Mouse (Mus musculus) myocyte (in vitro differentiated cells): ENCODE data around the gene Elmod2. TPM values are rescaled to one million over a fixed set of nuclear protein-coding genes. Genes with fewer than 3 reads are reported as not detected.

Source experiments
- H3K27me3 ChIP-seq: one replicate; pipeline ENCODE4 v1.6.1; 2011; ENCODE audit not compliant: control insufficient read depth, insufficient read depth, insufficient read length
- H3K36me3 ChIP-seq: one replicate; pipeline ENCODE4 v1.6.1; 2011; ENCODE audit not compliant: control insufficient read depth, insufficient read depth
- H3K4me2 ChIP-seq: one replicate; pipeline ENCODE4 v1.6.1; 2011; ENCODE audit warnings: low read depth, control low read depth
- H3K4me3 ChIP-seq: one replicate; pipeline ENCODE4 v1.5.1; 2011; ENCODE audit warnings: mild to moderate bottlenecking, control low read depth, moderate library complexity
- H3K79me2 ChIP-seq: one replicate; pipeline ENCODE4 v1.6.1; 2011; ENCODE audit not compliant: control insufficient read depth, insufficient read depth
- H3ac ChIP-seq: one replicate; pipeline ENCODE4 v1.6.1; 2011; ENCODE audit not compliant: control insufficient read depth, insufficient read length
- CEBPB ChIP-seq: IDR thresholded peaks from 2 replicates; pipeline ENCODE4 v1.6.1; 2011; ENCODE audit warnings: mild to moderate bottlenecking, moderate library complexity; ENCODE audit not compliant: poor library complexity, insufficient read depth, severe bottlenecking
- E2F4 ChIP-seq: IDR thresholded peaks from one replicate; pipeline ENCODE4 v1.6.1; 2011; ENCODE audit warnings: mild to moderate bottlenecking, control low read depth, moderate library complexity; ENCODE audit not compliant: insufficient read depth
- MAX ChIP-seq: IDR thresholded peaks from one replicate; pipeline ENCODE4 v1.6.1; 2011; ENCODE audit warnings: low read depth, mild to moderate bottlenecking, control low read depth
- MYOD1 ChIP-seq, 3 experiments: IDR thresholded peaks; one replicate each; pipeline ENCODE4 v1.6.1; 2011; ENCODE audit warnings: control low read depth in 2 of 3, low read depth in 2 of 3, mild to moderate bottlenecking in 2 of 3, moderate library complexity in 1 of 3; ENCODE audit not compliant: insufficient read length in 2 of 3, control insufficient read depth in 1 of 3
- MYOG ChIP-seq, 3 experiments: IDR thresholded peaks; one replicate each; pipeline ENCODE4 v1.6.1; 2011; ENCODE audit warnings: control low read depth in 2 of 3, low read depth in 2 of 3, mild to moderate bottlenecking in 2 of 3; ENCODE audit not compliant: insufficient read length in 2 of 3, control insufficient read depth in 1 of 3, insufficient read depth in 1 of 3
- POLR2A ChIP-seq: IDR thresholded peaks from one replicate; pipeline ENCODE4 v1.6.1; 2011; ENCODE audit warnings: low read depth, mild to moderate bottlenecking, control low read depth, moderate library complexity; ENCODE audit not compliant: insufficient read length
- POLR2AphosphoS2 ChIP-seq: IDR thresholded peaks from one replicate; pipeline ENCODE4 v1.6.1; 2011; ENCODE audit warnings: low read depth, control low read depth; ENCODE audit not compliant: insufficient read length
- REST ChIP-seq: IDR thresholded peaks from one replicate; pipeline ENCODE4 v1.6.1; 2011; ENCODE audit warnings: mild to moderate bottlenecking, control low read depth, moderate library complexity; ENCODE audit not compliant: insufficient read depth, insufficient read length
- SRF ChIP-seq: IDR thresholded peaks from one replicate; pipeline ENCODE4 v1.6.1; 2011; ENCODE audit warnings: low read depth; ENCODE audit not compliant: control insufficient read depth, insufficient read length
- TCF12 ChIP-seq: IDR thresholded peaks from one replicate; pipeline ENCODE4 v1.6.1; 2011; ENCODE audit warnings: mild to moderate bottlenecking, control low read depth; ENCODE audit not compliant: poor library complexity, insufficient read depth, severe bottlenecking
- TCF3 ChIP-seq: IDR thresholded peaks from one replicate; pipeline ENCODE4 v1.6.1; 2011; ENCODE audit warnings: low read depth, control low read depth; ENCODE audit not compliant: insufficient read length
- USF1 ChIP-seq: IDR thresholded peaks from one replicate; pipeline ENCODE4 v1.6.1; 2011; ENCODE audit warnings: low read depth, mild to moderate bottlenecking, control low read depth, moderate library complexity
- polyA plus RNA-seq: library from polyadenylated mRNA; unstranded; fragments of >200 nt; fragmentation: generic; extraction: Trizol; gene quantifications from one replicate; pipeline ENCODE4 v1.2.1, GENCODE M21; 2012; ENCODE audit warnings: missing spikeins

Elmod2 gene
- polyA plus RNA-seq, 1 experiment: 4.0 TPM

DNA sequence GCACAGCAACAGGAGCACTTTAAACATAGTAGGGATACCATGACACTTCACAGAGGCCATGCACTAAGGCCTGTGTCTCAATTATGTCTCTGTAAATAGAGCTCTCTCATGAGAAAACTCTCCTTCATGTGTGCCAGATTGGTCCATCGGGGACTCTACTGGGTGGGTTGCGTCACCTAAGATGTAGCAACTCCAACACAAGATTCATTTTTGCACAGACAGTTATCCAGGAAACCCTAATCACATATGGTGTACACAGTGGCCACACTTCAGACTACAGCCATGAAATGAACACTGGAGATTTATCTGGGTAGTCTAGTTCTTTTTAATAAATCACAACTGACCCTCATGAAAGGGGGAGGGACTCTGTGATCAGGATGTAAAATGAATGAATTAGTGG is 19.0 kb upstream of the Elmod2 start:
- Histone ChIP-seq H3K79me2 (no peaks in the 10 kb centered on the region), H3ac (no peak overlapping the region), H3K36me3 (no peaks in the 10 kb centered on the region), H3K4me2 (no peak overlapping the region), H3K27me3 (peaks cover 21% of the 10 kb centered on the region), H3K4me3 (no peak overlapping the region)
- TF ChIP-seq POLR2AphosphoS2: no peak
- TF ChIP-seq MYOD1 (IDR thresholded peaks at IDR 0.05; ENCODE audit: control insufficient read depth in 1 of 3, insufficient read length in 2 of 3, low read depth in 2 of 3): no peak
- no peak for TF ChIP-seq MYOG (IDR thresholded peaks at IDR 0.05; ENCODE audit: control insufficient read depth in 1 of 3, insufficient read depth in 1 of 3, insufficient read length in 2 of 3, low read depth in 2 of 3)
- TF ChIP-seq CEBPB: no peak
- TF ChIP-seq USF1: no peak
- no peak for TF ChIP-seq SRF
- no peak for TF ChIP-seq POLR2A
- TF ChIP-seq E2F4: no peak
- TF ChIP-seq TCF3: no peak
- no peak for TF ChIP-seq REST
- no peak for TF ChIP-seq TCF12
- no peak for TF ChIP-seq MAX

GRCm38 (mm10) chr8:83348263-83348662 is 16.0 kb upstream of the Elmod2 start, which contains the start of gene Mgat4d:
Mgat4d (plus strand) TSS chr8:83348471.
- Histone ChIP-seq H3K36me3 (no peaks in the 10 kb centered on the region), H3K27me3 (peaks cover 21% of the 10 kb centered on the region), H3K4me2 (no peak within 1 kb of the TSS), H3ac (no peak within 1 kb of the TSS), H3K4me3 (no peak within 1 kb of the TSS), H3K79me2 (no peaks in the 10 kb centered on the region)
- TF ChIP-seq CEBPB (no peak), POLR2AphosphoS2 (no peak), TCF3 (no peak), MYOG (IDR thresholded peaks at IDR 0.05; ENCODE audit: control insufficient read depth in 1 of 3, insufficient read depth in 1 of 3, insufficient read length in 2 of 3, low read depth in 2 of 3) (no peak), USF1 (no peak), SRF (no peak), REST (no peak)

GRCm38 (mm10) chr8:83342693-83343092 is 10.4 kb upstream of the Elmod2 start:
- H3K4me3 ChIP-seq: no peak overlapping the region
- H3K36me3 ChIP-seq: no peaks in the 10 kb centered on the region
- no peak overlapping the region for H3K4me2 ChIP-seq
- H3K79me2 ChIP-seq: no peaks in the 10 kb centered on the region
- no peak for TF ChIP-seq USF1
- TF ChIP-seq MYOD1 (IDR thresholded peaks at IDR 0.05; ENCODE audit: control insufficient read depth in 1 of 3, insufficient read length in 2 of 3, low read depth in 2 of 3): no peak
- TF ChIP-seq MAX: no peak
- no peak for TF ChIP-seq POLR2AphosphoS2
- no peak for TF ChIP-seq MYOG (IDR thresholded peaks at IDR 0.05; ENCODE audit: control insufficient read depth in 1 of 3, insufficient read depth in 1 of 3, insufficient read length in 2 of 3, low read depth in 2 of 3)
- no peak for TF ChIP-seq POLR2A
- no peak for TF ChIP-seq REST
- TF ChIP-seq CEBPB: no peak
- TF ChIP-seq E2F4: no peak
- TF ChIP-seq SRF: no peak
- TF ChIP-seq TCF12: no peak
- no peak for TF ChIP-seq TCF3
- peaks cover 12% of the 10 kb centered on the region for H3K27me3 ChIP-seq
- no peak overlapping the region for H3ac ChIP-seq

DNA sequence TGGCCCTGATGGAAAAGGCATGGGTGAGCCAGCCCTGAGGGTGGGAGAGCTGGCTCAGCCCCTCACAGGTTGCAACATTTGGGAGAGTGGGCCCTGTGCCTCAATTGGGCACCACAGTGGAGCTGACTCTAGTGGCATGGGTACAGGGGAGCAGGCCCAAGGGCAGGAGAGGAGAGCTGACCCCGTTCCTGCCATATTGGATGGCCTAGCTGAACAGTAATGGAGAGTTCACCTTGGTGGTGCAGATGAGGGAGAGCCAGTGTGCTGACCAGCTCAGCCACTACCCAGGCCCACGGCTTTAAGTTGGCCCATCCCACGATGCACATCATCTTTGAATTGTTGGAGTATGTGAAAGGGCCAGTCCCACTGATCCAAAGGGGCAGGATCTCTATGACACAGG is 9.8 kb upstream of the Elmod2 start:
- H3K4me2 ChIP-seq: no peak overlapping the region
- H3K27me3 ChIP-seq: peaks cover 6% of the 10 kb centered on the region
- TF ChIP-seq E2F4 (no peak), MAX (no peak), USF1 (no peak), CEBPB (no peak), SRF (no peak), MYOG (IDR thresholded peaks at IDR 0.05; ENCODE audit: control insufficient read depth in 1 of 3, insufficient read depth in 1 of 3, insufficient read length in 2 of 3, low read depth in 2 of 3) (no peak), POLR2AphosphoS2 (no peak), TCF3 (no peak), MYOD1 (IDR thresholded peaks at IDR 0.05; ENCODE audit: control insufficient read depth in 1 of 3, insufficient read length in 2 of 3, low read depth in 2 of 3) (no peak), REST (no peak), TCF12 (no peak), POLR2A (no peak)
- no peaks in the 10 kb centered on the region for H3K79me2 ChIP-seq
- no peak overlapping the region for H3ac ChIP-seq
- H3K4me3 ChIP-seq: no peak overlapping the region
- H3K36me3 ChIP-seq: no peaks in the 10 kb centered on the region
